Mouse (Mus musculus) C2C12 (cell line): ENCODE measurements around the gene Eefsec. TPM values are rescaled to one million over a fixed set of nuclear protein-coding genes. Genes with fewer than 3 reads are reported as not detected.

Experiments
- H3K27me3 ChIP-seq: one replicate; pipeline ENCODE4 v1.6.1; 2011; ENCODE audit not compliant: control insufficient read depth, insufficient read depth, insufficient read length
- H3K36me3 ChIP-seq: one replicate; pipeline ENCODE4 v1.6.1; 2011; ENCODE audit not compliant: control insufficient read depth, insufficient read depth
- H3K4me3 ChIP-seq: one replicate; pipeline ENCODE4 v1.5.1; 2011; ENCODE audit warnings: mild to moderate bottlenecking, control low read depth; ENCODE audit not compliant: poor library complexity, insufficient read depth, severe bottlenecking
- H3K79me2 ChIP-seq: one replicate; pipeline ENCODE4 v1.6.1; 2011; ENCODE audit not compliant: control insufficient read depth, insufficient read depth
- H3K79me3 ChIP-seq: one replicate; pipeline ENCODE4 v1.6.1; 2011; ENCODE audit warnings: low read depth, control low read depth
- H3ac ChIP-seq: one replicate; pipeline ENCODE3; 2011; ENCODE audit warnings: low read depth; ENCODE audit not compliant: control insufficient read depth, insufficient read length
- CEBPB ChIP-seq: IDR thresholded peaks from one replicate; pipeline ENCODE4 v1.6.1; 2011; ENCODE audit warnings: low read depth, mild to moderate bottlenecking, control low read depth, moderate library complexity
- CTCF ChIP-seq: IDR thresholded peaks from one replicate; pipeline ENCODE4 v1.5.1; 2011; ENCODE audit not compliant: control insufficient read depth, insufficient read depth, insufficient read length
- FOSL1 ChIP-seq: IDR thresholded peaks from one replicate; pipeline ENCODE4 v1.8.0; 2011; ENCODE audit warnings: mild to moderate bottlenecking, low read length; ENCODE audit not compliant: poor library complexity, insufficient read depth, severe bottlenecking
- MAX ChIP-seq: IDR thresholded peaks from one replicate; pipeline ENCODE4 v1.6.1; 2011; ENCODE audit warnings: mild to moderate bottlenecking, control low read depth
- MYOD1 ChIP-seq: IDR thresholded peaks from one replicate; pipeline ENCODE4 v1.6.1; 2011; ENCODE audit warnings: low read depth; ENCODE audit not compliant: control insufficient read depth, insufficient read length
- MYOG ChIP-seq: IDR thresholded peaks from one replicate; pipeline ENCODE4 v1.6.1; 2011; ENCODE audit not compliant: control insufficient read depth, insufficient read length; ENCODE audit errors: extremely low read depth
- USF1 ChIP-seq: IDR thresholded peaks from one replicate; pipeline ENCODE4 v1.6.1; 2011; ENCODE audit warnings: low read depth, mild to moderate bottlenecking, control low read depth, moderate library complexity
- polyA plus RNA-seq: library from polyadenylated mRNA; unstranded; fragments of >200 nt; fragmentation: generic; extraction: Trizol; gene quantifications from one replicate; pipeline ENCODE4 v1.2.1, GENCODE M21; 2012; ENCODE audit warnings: missing spikeins

Eefsec gene
- polyA plus RNA-seq, 1 experiment, result 19.5 TPM

- Histone ChIP-seq H3K36me3 (peaks cover 26% of the 10 kb centered on the region), H3K27me3 (no peaks in the 10 kb centered on the region), H3ac (peak within 1 kb of the TSS; percentile 65), H3K79me2 (peaks cover 47% of the 10 kb centered on the region), H3K79me3 (peaks cover 18% of the 10 kb centered on the region), H3K4me3 (peak within 1 kb of the TSS; percentile 79)
- TF ChIP-seq MAX (peak; percentile 73), CTCF (no peak)
These were observed 19.0 kb upstream of the Eefsec start, which contains the start of gene Ruvbl1 for GRCm38 (mm10) chr6:88465181-88465920. Gene Ruvbl1 (plus strand): TSS chr6:88465409.

DNA sequence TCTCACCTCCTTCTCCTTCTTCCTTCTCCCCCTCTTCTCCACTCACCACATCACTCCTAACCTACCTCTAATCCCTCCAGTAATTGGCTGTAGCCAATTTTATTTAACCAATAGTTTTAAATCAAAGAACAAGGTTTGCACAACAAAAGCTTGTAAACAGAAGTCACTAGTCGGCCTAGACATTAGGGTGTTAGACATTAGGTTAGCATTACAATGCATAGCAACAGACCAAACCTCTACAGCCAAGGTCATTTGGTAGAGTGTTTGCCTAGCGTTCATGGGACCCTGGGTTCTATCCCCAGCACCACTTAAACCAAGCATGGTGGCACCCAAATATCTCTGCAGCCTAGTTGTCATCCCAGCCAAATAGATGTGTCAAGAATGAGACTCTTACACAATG lies 8.2 kb upstream of the Eefsec start:
- Histone ChIP-seq H3K4me3 (no peak overlapping the region), H3K79me3 (no peaks in the 10 kb centered on the region), H3K36me3 (no peaks in the 10 kb centered on the region), H3K79me2 (no peaks in the 10 kb centered on the region), H3ac (no peak overlapping the region), H3K27me3 (peaks cover 35% of the 10 kb centered on the region)
- no peak for TF ChIP-seq MAX
- no peak for TF ChIP-seq USF1
- TF ChIP-seq CTCF, result no peak
- TF ChIP-seq CEBPB, result no peak
- no peak for TF ChIP-seq MYOD1
- no peak for TF ChIP-seq MYOG
- TF ChIP-seq FOSL1, result no peak

- H3ac ChIP-seq, result no peak overlapping the region
- H3K79me2 ChIP-seq, result no peaks in the 10 kb centered on the region
- no peak overlapping the region for H3K4me3 ChIP-seq
- no peaks in the 10 kb centered on the region for H3K79me3 ChIP-seq
- H3K27me3 ChIP-seq, result no peaks in the 10 kb centered on the region
- H3K36me3 ChIP-seq, result no peaks in the 10 kb centered on the region
- TF ChIP-seq MAX (no peak), CEBPB (no peak), USF1 (no peak), MYOD1 (no peak), MYOG (no peak), CTCF (no peak), FOSL1 (no peak)
These were observed 1.1 kb upstream of the Eefsec start for GRCm38 (mm10) chr6:88447454-88447853.

- no peaks in the 10 kb centered on the region for H3K27me3 ChIP-seq
- H3ac ChIP-seq, result peak overlapping the region; percentile 84
- H3K79me3 ChIP-seq, result no peaks in the 10 kb centered on the region
- TF ChIP-seq CEBPB (no peak), MYOG (no peak), CTCF (no peak), FOSL1 (no peak)
- H3K36me3 ChIP-seq, result no peaks in the 10 kb centered on the region
- H3K79me2 ChIP-seq, result peaks cover 6% of the 10 kb centered on the region
- H3K4me3 ChIP-seq, result peak overlapping the region; percentile 64
These were observed 678 bp downstream of the Eefsec start for GRCm38 (mm10) chr6:88445661-88446060.

DNA sequence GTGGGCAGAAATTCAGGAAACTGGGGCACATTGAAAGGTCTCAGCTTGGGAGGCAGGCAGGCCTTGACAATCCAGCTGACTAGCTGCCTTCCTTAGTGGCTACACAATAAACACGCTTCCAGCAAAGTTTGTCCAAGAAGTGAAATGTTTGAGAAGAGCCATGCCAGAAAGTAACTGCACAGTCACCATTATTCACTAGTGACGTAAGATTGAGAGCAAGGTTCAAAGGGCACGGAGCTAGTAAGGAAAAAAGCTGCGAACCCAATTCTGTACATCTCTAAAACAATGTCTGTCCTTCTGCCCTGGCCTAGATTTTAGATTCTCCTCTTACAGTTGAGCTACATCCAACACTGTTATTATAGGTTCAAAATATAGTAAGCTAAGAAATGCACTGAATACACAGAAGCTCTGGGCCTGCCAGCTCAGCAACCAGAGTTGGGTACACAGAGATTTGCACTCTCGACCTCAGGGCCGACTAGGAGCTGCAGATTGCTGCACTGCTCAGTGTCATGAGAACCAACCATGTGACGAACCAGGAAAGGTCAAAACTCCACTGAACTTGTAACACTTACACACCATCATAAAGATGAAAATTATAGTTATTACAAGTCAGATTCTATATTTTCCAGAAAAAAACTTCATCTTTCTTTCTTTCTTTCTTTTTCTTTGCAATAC lies 2.1 kb downstream of the Eefsec start:
- Histone ChIP-seq H3K4me3 (no peak overlapping the region), H3K79me2 (peaks cover 12% of the 10 kb centered on the region), H3ac (no peak overlapping the region), H3K79me3 (no peaks in the 10 kb centered on the region), H3K36me3 (no peaks in the 10 kb centered on the region), H3K27me3 (no peaks in the 10 kb centered on the region)
- TF ChIP-seq MYOD1, result no peak
- TF ChIP-seq USF1, result no peak
- TF ChIP-seq CTCF, result no peak
- no peak for TF ChIP-seq MYOG
- TF ChIP-seq MAX, result no peak
- TF ChIP-seq FOSL1, result no peak
- no peak for TF ChIP-seq CEBPB

DNA sequence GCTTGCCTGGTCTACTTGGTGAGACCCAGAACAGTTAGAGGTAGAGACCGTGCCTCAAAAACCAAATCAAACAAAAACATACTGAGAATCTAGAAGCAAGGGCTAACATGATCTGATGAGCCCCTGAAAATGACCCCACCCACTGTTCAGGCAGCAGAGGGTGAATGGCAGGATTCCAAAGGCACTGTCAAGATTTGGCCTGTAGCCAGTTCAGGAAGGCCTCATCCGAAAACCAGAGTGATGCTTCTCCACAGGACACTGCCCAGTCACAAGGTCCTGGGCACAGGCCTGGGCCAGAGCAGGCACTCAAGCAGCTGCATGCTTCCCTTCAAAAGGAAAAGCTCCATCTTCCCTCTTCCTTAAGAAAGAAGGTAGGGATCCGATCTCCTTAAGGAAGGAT lies 2.9 kb downstream of the Eefsec start:
- Histone ChIP-seq H3K79me3 (no peaks in the 10 kb centered on the region), H3K4me3 (no peak overlapping the region), H3K27me3 (no peaks in the 10 kb centered on the region), H3ac (no peak overlapping the region), H3K79me2 (peaks cover 14% of the 10 kb centered on the region), H3K36me3 (no peaks in the 10 kb centered on the region)
- TF ChIP-seq CTCF (no peak), MYOD1 (no peak), FOSL1 (no peak), CEBPB (no peak), MAX (no peak), MYOG (no peak), USF1 (no peak)
